Mouse (Mus musculus): ENCODE measurements around the gene Cux2.

- TF ChIP-seq FLI1 (IDR thresholded peaks at IDR 0.05; ENCODE audit: low read length) (no peak), GATA1 (IDR thresholded peaks at IDR 0.05; ENCODE audit: borderline replicate concordance, low read length) (no peak)
Measured at GRCm38 (mm10) chr5:122047791-122048190, 2.1 kb downstream of the Cux2 start.
